Mouse (Mus musculus) G1E (cell line): ENCODE data around the gene Adamts4.

Experiments
- CTCF ChIP-seq: IDR thresholded peaks from 2 replicates; pipeline ENCODE4 v1.5.1; 2012; ENCODE audit warnings: low read depth, low read length, inconsistent platforms, mixed read lengths
- GATA1 ChIP-seq: IDR thresholded peaks from 2 replicates; pipeline ENCODE4 v1.6.1; 2012; ENCODE audit warnings: borderline replicate concordance, low read length, inconsistent platforms, mixed read lengths

DNA sequence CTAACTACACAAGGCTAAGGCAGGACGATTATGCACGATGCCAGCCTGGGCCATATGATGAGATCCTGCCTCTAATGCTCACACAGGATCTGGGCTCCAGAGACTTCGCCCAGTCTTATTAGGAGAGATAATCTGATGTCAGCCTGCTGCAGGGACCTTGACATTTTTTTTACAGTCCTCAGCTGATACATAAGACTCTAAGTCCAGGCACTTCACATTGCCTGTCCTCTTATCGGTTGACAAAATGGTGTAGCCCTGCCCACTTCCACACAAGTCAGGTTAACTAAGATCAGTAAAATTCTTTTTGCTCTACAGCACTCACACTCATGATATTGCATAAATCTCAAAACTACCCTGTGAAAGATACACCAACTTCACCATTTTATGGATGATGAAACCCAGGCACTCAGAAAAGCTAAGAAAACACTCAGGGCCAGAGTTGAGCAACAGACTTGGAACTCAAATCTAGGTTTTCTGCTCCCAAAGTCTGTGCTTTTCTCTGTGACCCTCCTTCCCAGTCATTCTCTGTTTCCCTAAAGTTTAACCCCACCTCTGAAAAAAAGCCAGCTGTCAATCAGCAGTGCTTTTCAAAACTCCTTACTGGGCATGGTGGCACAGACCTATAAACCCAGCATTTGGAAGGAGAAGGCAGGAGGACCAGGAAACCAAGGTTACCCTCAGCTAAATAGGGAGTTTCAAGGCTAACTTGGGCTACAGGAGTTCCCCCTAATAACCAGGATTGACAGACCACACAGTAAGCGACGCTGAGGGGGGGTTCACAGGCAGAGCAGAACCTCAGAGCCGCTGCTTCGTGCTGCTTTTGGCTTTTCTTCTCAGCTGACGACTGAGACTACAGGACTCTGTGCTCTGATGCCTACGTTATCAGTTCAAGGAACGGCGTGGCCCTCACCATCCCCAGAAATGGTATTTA is 17.2 kb upstream of the Adamts4 start:
- no peak for TF ChIP-seq CTCF
- TF ChIP-seq GATA1: no peak
